In genomic region chr5:127616884-127617635, GRCm38 (mm10) we compare ENCODE assay signal across 8 mouse cellular contexts. TPM values are rescaled to one million over a fixed set of nuclear protein-coding genes. Genes with fewer than 3 reads are reported as not detected.
A peak's percentile ranks its signal among the peaks of the same experiment; 100 is the strongest.
DNase-seq lines count a peak whose midpoint lies in the region; ATAC-seq and TF ChIP-seq lines count a peak whose summit lies in the region.

No protein-coding gene starts in this region.

- TF ChIP-seq CTCF in E14TG2a.4 (conservative IDR thresholded peaks at IDR 0.05; ENCODE audit: low read length): no peak
- TF ChIP-seq CTCF in heart, postnatal 0 days (IDR thresholded peaks at IDR 0.05; ENCODE audit: low read depth): no peak
- no peak for TF ChIP-seq CTCF in testis, adult 2 months (IDR thresholded peaks at IDR 0.05; ENCODE audit: control insufficient read depth, insufficient read depth, insufficient replicate concordance, low read depth, low read length)

- H3K9ac ChIP-seq in forebrain, embryonic 12.5 days: peak overlapping the region; percentile 98
- peak overlapping the region; percentile 81 for H3K9ac ChIP-seq in heart, postnatal 0 days (replicated peaks; ENCODE audit: low read depth, low read length)
- peak overlapping the region; percentile 84 for H3K9ac ChIP-seq in liver, embryonic 16.5 days (ENCODE audit: low read depth, low read length)
- peak overlapping the region; percentile 97 for H3K9ac ChIP-seq in neural tube, embryonic 13.5 days

- WGBS in forebrain, embryonic 12.5 days: under 1% methylated on average over 84 of the region's 91 CpGs
- 1% methylated on average over 63 of the region's 91 CpGs for WGBS in heart, postnatal 0 days
- WGBS in liver, embryonic 16.5 days (ENCODE audit: insufficient replicate concordance): under 1% methylated on average over 78 of the region's 91 CpGs
- whole genome bisulfite sequencing in neural tube, embryonic 13.5 days: under 1% methylated on average over 80 of the region's 91 CpGs

- peak; percentile 91 for DNase-seq in c-Kit-positive CD71-positive TER-119-positive erythroid progenitor cells, embryonic 14.5 days (ENCODE audit: low spot score)
- peak; percentile 94 for DNase-seq in heart, postnatal 0 days (ENCODE audit: low spot score)
- peak; percentile 98 to 99 for DNase-seq in kidney, postnatal 4 days

- H3K4me3 ChIP-seq in E14TG2a.4 (replicated peaks; ENCODE audit: low read length): peak overlapping the region; percentile 98
- peak overlapping the region; percentile 99 for H3K4me3 ChIP-seq in forebrain, embryonic 12.5 days (replicated peaks)
- peak overlapping the region; percentile 69 for H3K4me3 ChIP-seq in heart, postnatal 0 days (ENCODE audit: low read depth, low read length)
- peak overlapping the region; percentile 85 for H3K4me3 ChIP-seq in liver, embryonic 16.5 days (ENCODE audit: low read depth, low read length)
- H3K4me3 ChIP-seq in neural tube, embryonic 13.5 days: peak overlapping the region; percentile 87
- H3K4me3 ChIP-seq in testis, adult 2 months (ENCODE audit: control insufficient read depth, low read depth, low read length): peak overlapping the region; percentile 74

- H3K36me3 ChIP-seq in E14TG2a.4 (ENCODE audit: insufficient read depth, low read length): peaks cover 31% of the 10 kb centered on the region
- H3K36me3 ChIP-seq in forebrain, embryonic 12.5 days (replicated peaks): no peaks in the 10 kb centered on the region
- no peaks in the 10 kb centered on the region for H3K36me3 ChIP-seq in heart, postnatal 0 days (replicated peaks; ENCODE audit: control insufficient read depth, insufficient read depth, low read length)
- H3K36me3 ChIP-seq in liver, embryonic 16.5 days (ENCODE audit: control insufficient read depth, insufficient read depth): no peaks in the 10 kb centered on the region
- H3K36me3 ChIP-seq in neural tube, embryonic 13.5 days: no peaks in the 10 kb centered on the region
- H3K36me3 ChIP-seq in testis, adult 2 months (ENCODE audit: control insufficient read depth, insufficient read depth, low read length): no peaks in the 10 kb centered on the region

- TF ChIP-seq EP300 in heart, postnatal 0 days (IDR thresholded peaks at IDR 0.05; ENCODE audit: low read depth): peak; percentile 94

- peak; percentile 95 for ATAC-seq in forebrain, embryonic 12.5 days (ENCODE audit: low FRiP score)
- peak; percentile 96 for ATAC-seq in heart, postnatal 0 days (ENCODE audit: insufficient read depth, low read depth)
- peak; percentile 92 for ATAC-seq in liver, embryonic 16.5 days (ENCODE audit: low read depth)
- ATAC-seq in neural tube, embryonic 13.5 days (ENCODE audit: low read depth): peak; percentile 96

- H3K9me3 ChIP-seq in E14TG2a.4 (ENCODE audit: low read length): no peaks in the 10 kb centered on the region
- H3K9me3 ChIP-seq in forebrain, embryonic 12.5 days: no peaks in the 10 kb centered on the region
- no peaks in the 10 kb centered on the region for H3K9me3 ChIP-seq in heart, postnatal 0 days (replicated peaks; ENCODE audit: control insufficient read depth, low read length)
- H3K9me3 ChIP-seq in liver, embryonic 16.5 days (replicated peaks; ENCODE audit: control insufficient read depth, low read length): no peaks in the 10 kb centered on the region
- no peaks in the 10 kb centered on the region for H3K9me3 ChIP-seq in neural tube, embryonic 13.5 days

- peak overlapping the region; percentile 80 for H3K27ac ChIP-seq in forebrain, embryonic 12.5 days
- H3K27ac ChIP-seq in heart, postnatal 0 days (ENCODE audit: low read depth): peak overlapping the region; percentile 87
- H3K27ac ChIP-seq in liver, embryonic 16.5 days (ENCODE audit: low read length): peak overlapping the region; percentile 74
- peak overlapping the region; percentile 86 for H3K27ac ChIP-seq in neural tube, embryonic 13.5 days (replicated peaks)
- peak overlapping the region; percentile 88 for H3K27ac ChIP-seq in testis, adult 2 months (ENCODE audit: control insufficient read depth, insufficient read depth, low read depth, low read length)

- peak; percentile 88 for TF ChIP-seq POLR2A in testis, adult 2 months (IDR thresholded peaks at IDR 0.05; ENCODE audit: control insufficient read depth, low read depth, low read length)

- peak overlapping the region; percentile 97 for H3K4me2 ChIP-seq in forebrain, embryonic 12.5 days
- H3K4me2 ChIP-seq in heart, postnatal 0 days (ENCODE audit: low read depth, low read length): peak overlapping the region; percentile 99
- peak overlapping the region; percentile 83 for H3K4me2 ChIP-seq in liver, embryonic 16.5 days (ENCODE audit: low read depth, low read length)
- peak overlapping the region; percentile 98 for H3K4me2 ChIP-seq in neural tube, embryonic 13.5 days

- H3K4me1 ChIP-seq in E14TG2a.4 (replicated peaks; ENCODE audit: low read depth, low read length): peaks cover 64% of the 10 kb centered on the region
- peaks cover 26% of the 10 kb centered on the region for H3K4me1 ChIP-seq in forebrain, embryonic 12.5 days
- peaks cover 31% of the 10 kb centered on the region for H3K4me1 ChIP-seq in heart, postnatal 0 days (ENCODE audit: control insufficient read depth, insufficient read depth)
- H3K4me1 ChIP-seq in liver, embryonic 16.5 days (ENCODE audit: control insufficient read depth, low read depth, low read length): peaks cover 26% of the 10 kb centered on the region
- peaks cover 33% of the 10 kb centered on the region for H3K4me1 ChIP-seq in neural tube, embryonic 13.5 days (replicated peaks)
- H3K4me1 ChIP-seq in testis, adult 2 months (ENCODE audit: control insufficient read depth, insufficient read depth, low read length): peaks cover 8% of the 10 kb centered on the region

- no peaks in the 10 kb centered on the region for H3K27me3 ChIP-seq in E14TG2a.4 (ENCODE audit: insufficient read depth, low read length)
- H3K27me3 ChIP-seq in forebrain, embryonic 12.5 days: no peaks in the 10 kb centered on the region
- H3K27me3 ChIP-seq in heart, postnatal 0 days (ENCODE audit: control insufficient read depth, insufficient read depth, low read length): no peaks in the 10 kb centered on the region
- H3K27me3 ChIP-seq in liver, embryonic 16.5 days (ENCODE audit: control insufficient read depth, insufficient read depth, low read depth, low read length): no peaks in the 10 kb centered on the region
- no peaks in the 10 kb centered on the region; the same call in 1 of the 2 replicates for H3K27me3 ChIP-seq in neural tube, embryonic 13.5 days
- H3K27me3 ChIP-seq in testis, adult 2 months (ENCODE audit: control insufficient read depth, insufficient read depth, low read length): no peaks in the 10 kb centered on the region

RNA-seq across cellular contexts. Expression of gene Glt1d1, which starts 15.0 kb away (rescaled TPM):
- polyA plus RNA-seq in forebrain, embryonic 12.5 days (2016; fragmentation: Nextera tagmentation; extraction: Ambion mirVana): 1.5 and 1.9 TPM in 2 replicates
- not detected in 2 replicates for total RNA-seq in heart, postnatal 0 days (2014; rRNA removed; ENCODE audit: low replicate concordance)
- not detected in 2 replicates for polyA plus RNA-seq in heart, postnatal 0 days (2015; fragmentation: Nextera tagmentation; extraction: Ambion mirVana)
- 0.07 and 0.09 TPM in 2 replicates for polyA plus RNA-seq in liver, embryonic 16.5 days (2015; fragmentation: Nextera tagmentation; extraction: Ambion mirVana)
- polyA plus RNA-seq in neural tube, embryonic 13.5 days (2015; fragmentation: Nextera tagmentation; extraction: Ambion mirVana): 0.80 and 1.8 TPM in 2 replicates
- 37.7 and 37.9 TPM in 2 replicates for polyA plus RNA-seq in testis, adult 2 months (2012; rRNA removed)

RNA-seq across cellular contexts. Expression of gene Slc15a4, which starts 15.6 kb away (rescaled TPM):
- 25.5 and 27.5 TPM in 2 replicates for polyA plus RNA-seq in forebrain, embryonic 12.5 days (2016; fragmentation: Nextera tagmentation; extraction: Ambion mirVana)
- total RNA-seq in heart, postnatal 0 days (2014; rRNA removed; ENCODE audit: low replicate concordance): 31.1 and 35.3 TPM in 2 replicates
- polyA plus RNA-seq in heart, postnatal 0 days (2015; fragmentation: Nextera tagmentation; extraction: Ambion mirVana): 8.7 and 11.6 TPM in 2 replicates
- 7.9 and 10.7 TPM in 2 replicates for polyA plus RNA-seq in liver, embryonic 16.5 days (2015; fragmentation: Nextera tagmentation; extraction: Ambion mirVana)
- polyA plus RNA-seq in neural tube, embryonic 13.5 days (2015; fragmentation: Nextera tagmentation; extraction: Ambion mirVana): 23.9 and 26.5 TPM in 2 replicates
- 19.8 and 22.8 TPM in 2 replicates for polyA plus RNA-seq in testis, adult 2 months (2012; rRNA removed)

Comparison
In these comparisons a context has a peak if more than half of its experiments do, and no peak if none do; other contexts are left out.
1. Peak in every context shown above with its lines: DNase-seq, ATAC-seq, H3K4me3 ChIP-seq and H3K27ac ChIP-seq.
2. RNA of gene Glt1d1, which starts 15.0 kb away (polyA plus RNA-seq): 37.7 to 37.9 TPM in testis, adult 2 months; 1.5 to 1.9 TPM in forebrain, embryonic 12.5 days, 0.80 to 1.8 TPM in neural tube, embryonic 13.5 days, 0.07 to 0.09 TPM in liver, embryonic 16.5 days and not detected in heart, postnatal 0 days; every median in the first group is over 10 times any median in the second.